Mouse (Mus musculus) myocyte (in vitro differentiated cells): ENCODE results near the gene Lsm6.

Source experiments
- CEBPB ChIP-seq: IDR thresholded peaks from 2 replicates; pipeline ENCODE4 v1.6.1; 2011; ENCODE audit warnings: mild to moderate bottlenecking, moderate library complexity; ENCODE audit not compliant: poor library complexity, insufficient read depth, severe bottlenecking
- E2F4 ChIP-seq: IDR thresholded peaks from one replicate; pipeline ENCODE4 v1.6.1; 2011; ENCODE audit warnings: mild to moderate bottlenecking, control low read depth, moderate library complexity; ENCODE audit not compliant: insufficient read depth
- MAX ChIP-seq: IDR thresholded peaks from one replicate; pipeline ENCODE4 v1.6.1; 2011; ENCODE audit warnings: low read depth, mild to moderate bottlenecking, control low read depth
- POLR2A ChIP-seq: IDR thresholded peaks from one replicate; pipeline ENCODE4 v1.6.1; 2011; ENCODE audit warnings: low read depth, mild to moderate bottlenecking, control low read depth, moderate library complexity; ENCODE audit not compliant: insufficient read length
- POLR2AphosphoS2 ChIP-seq: IDR thresholded peaks from one replicate; pipeline ENCODE4 v1.6.1; 2011; ENCODE audit warnings: low read depth, control low read depth; ENCODE audit not compliant: insufficient read length
- TCF12 ChIP-seq: IDR thresholded peaks from one replicate; pipeline ENCODE4 v1.6.1; 2011; ENCODE audit warnings: mild to moderate bottlenecking, control low read depth; ENCODE audit not compliant: poor library complexity, insufficient read depth, severe bottlenecking
- USF1 ChIP-seq: IDR thresholded peaks from one replicate; pipeline ENCODE4 v1.6.1; 2011; ENCODE audit warnings: low read depth, mild to moderate bottlenecking, control low read depth, moderate library complexity

DNA sequence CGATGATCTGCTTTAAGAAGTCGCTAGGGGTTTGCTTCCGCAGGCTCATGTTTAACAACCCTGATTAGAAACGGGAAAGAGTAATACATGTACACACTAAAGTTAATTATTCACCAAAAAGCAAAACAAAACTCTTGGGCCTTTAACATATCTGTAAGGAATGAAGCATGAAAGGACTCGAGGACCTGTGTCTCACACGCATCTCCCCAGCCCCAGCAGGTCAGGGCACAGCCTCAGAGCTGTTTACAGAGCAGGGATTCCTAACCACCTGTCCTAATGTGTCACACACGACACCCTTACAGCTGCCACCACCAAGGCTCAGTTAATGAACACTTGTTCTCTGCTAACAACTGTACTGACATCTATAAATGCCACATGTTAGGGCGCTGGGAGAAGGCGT, 7.9 kb downstream of the Lsm6 start:
- TF ChIP-seq MAX (no peak), TCF12 (peak; percentile 95), POLR2AphosphoS2 (no peak), USF1 (no peak), POLR2A (no peak), CEBPB (no peak), E2F4 (no peak)
